11 mouse cellular contexts compared by ENCODE assay signal in genomic region chr14:76150499-76150898, GRCm38 (mm10). TPM values are rescaled to one million over a fixed set of nuclear protein-coding genes. Genes with fewer than 3 reads are reported as not detected.
DNase-seq lines count a peak whose midpoint lies in the region; ATAC-seq and TF ChIP-seq lines count a peak whose summit lies in the region.
"Had no signal": no experiment of that assay in that cellular context is flagged by ENCODE, and none has a peak within 500 bp of the region (broad histone marks: within the 10 kb centered on the region; RNA-seq: fewer than 3 reads in every experiment).

No protein-coding gene starts in this region.

- peak; percentile 9 for DNase-seq in cerebellum, adult 9-11 months
- DNase-seq in cerebellum, adult 11 months, result no peak
- DNase-seq in kidney, adult 2 months, result no peak
- no peak for DNase-seq in testis, postnatal 14 days (ENCODE audit: low spot score)
- no peak for DNase-seq in thymus, postnatal 4 days
- DNase-seq in natural killer cell, adult 2 months (ENCODE audit: low spot score in 2 of 2), result no peak

- no peak for TF ChIP-seq POLR2A in kidney, adult 2 months (IDR thresholded peaks at IDR 0.05; ENCODE audit: low read depth, low read length)
- no peak for TF ChIP-seq POLR2A in testis, adult 2 months (IDR thresholded peaks at IDR 0.05; ENCODE audit: control insufficient read depth, low read depth, low read length)

- 84% methylated on average over 11 of the region's 11 CpGs for WGBS in kidney, embryonic 16.5 days
- WGBS in kidney, adult 2 months, result 87% methylated on average over 11 of the region's 11 CpGs

- H3K4me3 ChIP-seq in kidney, embryonic 16.5 days (ENCODE audit: low read length), result no peak overlapping the region
- H3K4me3 ChIP-seq in kidney, adult 2 months (ENCODE audit: insufficient read depth, low read depth, low read length), result no peak overlapping the region
- H3K4me3 ChIP-seq in testis, adult 2 months (ENCODE audit: control insufficient read depth, low read depth, low read length), result no peak overlapping the region
- H3K4me3 ChIP-seq: neural tube, embryonic 12.5 days had no signal

- H3K36me3 ChIP-seq in kidney, embryonic 16.5 days (ENCODE audit: insufficient read depth, low read length), result no peaks in the 10 kb centered on the region
- no peaks in the 10 kb centered on the region for H3K36me3 ChIP-seq in kidney, adult 2 months (ENCODE audit: control insufficient read depth, insufficient read depth, low read length)
- no peaks in the 10 kb centered on the region for H3K36me3 ChIP-seq in testis, adult 2 months (ENCODE audit: control insufficient read depth, insufficient read depth, low read length)
- H3K36me3 ChIP-seq: forebrain, embryonic 15.5 days; limb, embryonic 12.5 days; neural tube, embryonic 12.5 days had no signal

- no peak overlapping the region for H3K4me2 ChIP-seq in kidney, embryonic 16.5 days (replicated peaks; ENCODE audit: low read depth, low read length)

- H3K9ac ChIP-seq in kidney, embryonic 16.5 days (replicated peaks; ENCODE audit: low read length), result 0 out of 2 replicates have a peak overlapping the region, but pooled peaks have one; percentile 6
- H3K9ac ChIP-seq: forebrain, embryonic 15.5 days; limb, embryonic 12.5 days; neural tube, embryonic 12.5 days had no signal

- TF ChIP-seq CTCF in kidney, adult 2 months (conservative IDR thresholded peaks at IDR 0.05; ENCODE audit: insufficient read depth, insufficient read length, low read depth, low read length), result no peak
- TF ChIP-seq CTCF in testis, adult 2 months (IDR thresholded peaks at IDR 0.05; ENCODE audit: control insufficient read depth, insufficient read depth, insufficient replicate concordance, low read depth, low read length), result no peak

- no peaks in the 10 kb centered on the region for H3K9me3 ChIP-seq in kidney, embryonic 16.5 days (ENCODE audit: low read length)
- H3K9me3 ChIP-seq: forebrain, embryonic 15.5 days; limb, embryonic 12.5 days; neural tube, embryonic 12.5 days had no signal

- peaks cover 20% of the 10 kb centered on the region for H3K4me1 ChIP-seq in kidney, embryonic 16.5 days (ENCODE audit: insufficient read depth, low read length)
- peaks cover 6% of the 10 kb centered on the region; the same call in 1 of the 2 replicates for H3K4me1 ChIP-seq in kidney, adult 2 months (ENCODE audit: control insufficient read depth, insufficient read depth, low read length)
- peaks cover 18% of the 10 kb centered on the region for H3K4me1 ChIP-seq in testis, adult 2 months (ENCODE audit: control insufficient read depth, insufficient read depth, low read length)
- H3K4me1 ChIP-seq: neural tube, embryonic 12.5 days had no signal

- ATAC-seq in kidney, embryonic 16.5 days (ENCODE audit: low FRiP score, low TSS enrichment), result no peak
- ATAC-seq: forebrain, embryonic 15.5 days had no signal

- H3K27ac ChIP-seq in kidney, embryonic 16.5 days (ENCODE audit: low read length), result peak overlapping the region; percentile 20; the same call in 1 of the 2 replicates
- no peak overlapping the region for H3K27ac ChIP-seq in kidney, adult 2 months (ENCODE audit: insufficient read depth, low read depth, low read length)
- peak overlapping the region; percentile 41; the same call in 1 of the 2 replicates for H3K27ac ChIP-seq in testis, adult 2 months (ENCODE audit: control insufficient read depth, insufficient read depth, low read depth, low read length)
- H3K27ac ChIP-seq: forebrain, embryonic 15.5 days; limb, embryonic 12.5 days; neural tube, embryonic 12.5 days had no signal

- H3K27me3 ChIP-seq in kidney, embryonic 16.5 days (ENCODE audit: insufficient read depth, low read length), result no peaks in the 10 kb centered on the region
- H3K27me3 ChIP-seq in kidney, adult 2 months (replicated peaks; ENCODE audit: control insufficient read depth, insufficient read depth, low read length), result no peaks in the 10 kb centered on the region
- no peaks in the 10 kb centered on the region for H3K27me3 ChIP-seq in testis, adult 2 months (ENCODE audit: control insufficient read depth, insufficient read depth, low read length)
- H3K27me3 ChIP-seq: forebrain, embryonic 15.5 days; limb, embryonic 12.5 days; neural tube, embryonic 12.5 days had no signal

RNA-seq across cellular contexts. Expression of gene Nufip1, which starts 39.8 kb away (rescaled TPM):
- polyA plus RNA-seq in kidney, embryonic 16.5 days (2015; fragmentation: Nextera tagmentation; extraction: Ambion mirVana), result 16.8 and 17.5 TPM in 2 replicates
- polyA plus RNA-seq in kidney, adult 2 months (2012; rRNA removed), result 1.8 and 2.6 TPM in 2 replicates
- polyA plus RNA-seq in testis, adult 2 months (2012; rRNA removed), result 2.5 and 2.7 TPM in 2 replicates

RNA-seq across cellular contexts. Expression of gene Gpalpp1, which starts 39.9 kb away (rescaled TPM):
- polyA plus RNA-seq in kidney, embryonic 16.5 days (2015; fragmentation: Nextera tagmentation; extraction: Ambion mirVana), result 14.0 and 14.9 TPM in 2 replicates
- polyA plus RNA-seq in kidney, adult 2 months (2012; rRNA removed), result 4.1 and 5.5 TPM in 2 replicates
- 1.7 TPM in 2 replicates for polyA plus RNA-seq in testis, adult 2 months (2012; rRNA removed)
